Mouse (Mus musculus): ENCODE data around the gene Ascl2. TPM values are rescaled to one million over a fixed set of nuclear protein-coding genes. Genes with fewer than 3 reads are reported as not detected.
A peak's percentile ranks its signal among the peaks of the same experiment; 100 is the strongest.

Ascl2 gene
- 0.26 and 0.32 TPM in 2 replicates for polyA plus RNA-seq (2014; fragmentation: Nextera tagmentation; extraction: Ambion mirVana)

- H3K4me1 ChIP-seq (ENCODE audit: control insufficient read depth, insufficient read depth, low read length): peaks cover 7% of the 10 kb centered on the region
- no peaks in the 10 kb centered on the region for H3K36me3 ChIP-seq (ENCODE audit: control insufficient read depth, insufficient read depth, low read length)
- H3K4me2 ChIP-seq (ENCODE audit: low read length): peak within 1 kb of the TSS; percentile 79
- no peak within 1 kb of the TSS for H3K27ac ChIP-seq (ENCODE audit: low read depth, low read length)
- H3K27me3 ChIP-seq (replicated peaks; ENCODE audit: control insufficient read depth, insufficient read depth, low read length): peaks cover 57% of the 10 kb centered on the region
- peak within 1 kb of the TSS; percentile 40 for H3K4me3 ChIP-seq (ENCODE audit: low read depth, low read length)
- H3K9me3 ChIP-seq (replicated peaks; ENCODE audit: control insufficient read depth, low read length): no peaks in the 10 kb centered on the region
- under 1% methylated on average over 50 of the region's 51 CpGs for WGBS
- H3K9ac ChIP-seq (ENCODE audit: low read length): peak within 1 kb of the TSS; percentile 32
- DNase-seq (ENCODE audit: low spot score): peak; percentile 44
- 0 out of 2 replicates have a peak, but pooled peaks have one; percentile 33 for ATAC-seq
Observed at GRCm38 (mm10) chr7:142968809-142969511, at the start of gene Ascl2. Gene Ascl2, minus strand, starts transcription at chr7:142969264.

DNA sequence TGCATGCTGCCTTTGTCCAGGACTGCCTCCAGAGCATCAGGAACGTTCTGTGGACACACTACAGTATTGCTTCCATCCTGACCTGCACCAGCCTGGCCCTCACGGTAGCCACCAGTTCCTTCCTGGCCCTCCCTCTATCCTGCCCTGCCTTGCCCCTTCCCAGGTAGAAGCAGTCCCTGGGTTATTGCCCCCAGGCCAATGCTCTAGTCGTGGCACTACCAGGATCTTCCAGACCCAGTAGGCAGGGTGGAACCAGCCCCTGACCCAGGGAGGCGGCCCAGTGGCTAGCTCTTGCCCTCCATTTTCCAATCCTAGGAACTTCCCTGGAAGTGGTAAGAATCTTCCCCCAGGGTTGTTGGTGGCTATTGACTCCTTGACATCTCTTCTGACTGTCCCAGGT, 48.1 kb upstream of the Ascl2 start:
- no peak overlapping the region for H3K4me3 ChIP-seq (ENCODE audit: low read depth, low read length)
- peaks cover 11% of the 10 kb centered on the region for H3K4me1 ChIP-seq (ENCODE audit: control insufficient read depth, insufficient read depth, low read length)
- 78% methylated on average over 4 of the region's 4 CpGs for WGBS
- DNase-seq (ENCODE audit: low spot score): no peak
- no peak overlapping the region for H3K9ac ChIP-seq (ENCODE audit: low read length)
- no peak for ATAC-seq
- no peak overlapping the region for H3K27ac ChIP-seq (ENCODE audit: low read depth, low read length)
- no peaks in the 10 kb centered on the region for H3K27me3 ChIP-seq (replicated peaks; ENCODE audit: control insufficient read depth, insufficient read depth, low read length)
- no peak overlapping the region for H3K4me2 ChIP-seq (ENCODE audit: low read length)
- H3K9me3 ChIP-seq (replicated peaks; ENCODE audit: control insufficient read depth, low read length): no peaks in the 10 kb centered on the region
- H3K36me3 ChIP-seq (ENCODE audit: control insufficient read depth, insufficient read depth, low read length): no peaks in the 10 kb centered on the region

DNA sequence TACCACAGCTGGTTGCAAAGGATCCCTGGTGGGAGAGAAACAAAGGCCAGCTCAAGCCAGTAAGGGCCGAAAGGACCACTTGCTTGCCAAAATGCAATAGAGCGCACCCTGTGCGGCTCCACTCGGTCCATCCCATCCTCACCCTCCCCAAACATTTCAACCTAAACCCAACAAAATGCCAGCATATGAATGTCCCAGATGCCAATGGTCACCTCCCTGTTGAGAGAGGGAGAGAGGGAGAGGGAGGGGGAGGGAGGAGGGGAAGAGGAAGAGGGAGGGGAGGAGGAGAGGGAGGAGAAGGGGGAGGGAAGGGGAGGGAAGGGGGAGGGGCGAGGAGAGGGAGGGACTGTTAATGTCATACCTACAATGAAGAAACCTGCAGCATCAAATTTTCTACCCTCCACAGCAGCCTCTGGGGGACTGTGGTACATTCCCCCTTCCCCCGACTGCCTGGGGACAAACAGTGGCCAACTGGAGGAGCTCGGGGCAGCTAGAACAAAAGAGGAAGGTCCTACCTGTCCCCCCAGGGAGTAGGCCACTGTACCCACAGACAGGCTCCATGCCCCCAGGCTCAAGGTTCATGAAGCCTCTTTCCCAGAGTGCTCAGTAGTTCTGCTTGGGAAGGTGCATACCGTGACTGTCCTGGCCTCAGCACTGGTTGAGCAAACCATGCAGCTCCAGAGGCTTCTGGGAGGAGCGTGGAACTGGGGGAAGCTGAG, 47.5 kb upstream of the Ascl2 start:
- H3K9me3 ChIP-seq (replicated peaks; ENCODE audit: control insufficient read depth, low read length): no peaks in the 10 kb centered on the region
- 47% methylated on average over 8 of the region's 9 CpGs for WGBS
- H3K4me1 ChIP-seq (ENCODE audit: control insufficient read depth, insufficient read depth, low read length): peaks cover 12% of the 10 kb centered on the region
- H3K4me2 ChIP-seq (ENCODE audit: low read length): no peak overlapping the region
- ATAC-seq: peak; percentile 42
- H3K36me3 ChIP-seq (ENCODE audit: control insufficient read depth, insufficient read depth, low read length): no peaks in the 10 kb centered on the region
- H3K4me3 ChIP-seq (ENCODE audit: low read depth, low read length): no peak overlapping the region
- no peak for DNase-seq (ENCODE audit: low spot score)
- H3K27me3 ChIP-seq (replicated peaks; ENCODE audit: control insufficient read depth, insufficient read depth, low read length): no peaks in the 10 kb centered on the region
- 0 out of 2 replicates have a peak overlapping the region, but pooled peaks have one; percentile 39 for H3K27ac ChIP-seq (ENCODE audit: low read depth, low read length)
- no peak overlapping the region for H3K9ac ChIP-seq (ENCODE audit: low read length)

DNA sequence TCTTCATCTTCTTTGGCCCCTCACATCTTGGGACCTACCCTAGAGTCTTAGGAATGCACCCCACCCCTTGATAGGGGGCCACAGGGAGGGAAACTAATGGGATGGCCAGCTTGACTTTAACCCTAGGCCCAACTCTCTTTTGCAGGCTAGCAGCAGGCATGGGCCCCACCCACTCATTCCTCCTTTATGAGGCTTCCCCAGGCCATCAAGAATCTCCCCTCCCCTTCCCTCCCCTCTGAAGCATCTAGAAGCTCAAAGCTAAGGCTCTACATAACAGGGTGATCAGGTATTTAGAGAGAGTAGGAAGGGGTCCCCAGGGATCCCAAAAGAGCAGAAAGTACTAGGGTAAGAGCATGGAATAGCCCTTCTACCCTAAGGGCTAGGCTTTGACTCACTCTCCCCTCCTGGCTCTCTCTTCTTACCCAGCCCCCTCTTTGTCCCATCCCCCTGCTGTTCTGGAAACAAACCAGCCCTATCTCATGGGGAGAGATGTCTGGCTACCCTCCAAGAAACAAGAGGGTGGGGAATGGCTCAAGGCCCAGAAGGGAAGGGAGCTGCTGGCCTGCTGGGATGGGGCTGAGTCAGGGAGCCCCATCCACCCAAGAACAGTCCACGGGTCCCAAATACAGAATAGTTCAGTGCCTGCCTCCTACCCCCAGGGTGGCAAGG, 46.8 kb upstream of the Ascl2 start:
- ATAC-seq: peak; percentile 83
- H3K36me3 ChIP-seq (ENCODE audit: control insufficient read depth, insufficient read depth, low read length): no peaks in the 10 kb centered on the region
- DNase-seq (ENCODE audit: low spot score): peak; percentile 83
- no peak overlapping the region for H3K9ac ChIP-seq (ENCODE audit: low read length)
- no peaks in the 10 kb centered on the region for H3K27me3 ChIP-seq (replicated peaks; ENCODE audit: control insufficient read depth, insufficient read depth, low read length)
- H3K27ac ChIP-seq (ENCODE audit: low read depth, low read length): 0 out of 2 replicates have a peak overlapping the region, but pooled peaks have one; percentile 39
- no peak overlapping the region for H3K4me3 ChIP-seq (ENCODE audit: low read depth, low read length)
- WGBS: 5% methylated on average over 1 of the region's 1 CpGs
- no peak overlapping the region for H3K4me2 ChIP-seq (ENCODE audit: low read length)
- H3K4me1 ChIP-seq (ENCODE audit: control insufficient read depth, insufficient read depth, low read length): peaks cover 12% of the 10 kb centered on the region
- H3K9me3 ChIP-seq (replicated peaks; ENCODE audit: control insufficient read depth, low read length): no peaks in the 10 kb centered on the region

GRCm38 (mm10) chr7:143014862-143015659, 46.0 kb upstream of the Ascl2 start:
- H3K27me3 ChIP-seq (replicated peaks; ENCODE audit: control insufficient read depth, insufficient read depth, low read length): no peaks in the 10 kb centered on the region
- H3K4me3 ChIP-seq (ENCODE audit: low read depth, low read length): no peak overlapping the region
- H3K4me1 ChIP-seq (ENCODE audit: control insufficient read depth, insufficient read depth, low read length): peaks cover 12% of the 10 kb centered on the region
- H3K9me3 ChIP-seq (replicated peaks; ENCODE audit: control insufficient read depth, low read length): no peaks in the 10 kb centered on the region
- no peak overlapping the region for H3K27ac ChIP-seq (ENCODE audit: low read depth, low read length)
- ATAC-seq: no peak
- 84% methylated on average over 7 of the region's 7 CpGs for WGBS
- H3K4me2 ChIP-seq (ENCODE audit: low read length): no peak overlapping the region
- DNase-seq (ENCODE audit: low spot score): no peak
- no peak overlapping the region for H3K9ac ChIP-seq (ENCODE audit: low read length)
- no peaks in the 10 kb centered on the region for H3K36me3 ChIP-seq (ENCODE audit: control insufficient read depth, insufficient read depth, low read length)

- H3K36me3 ChIP-seq (ENCODE audit: control insufficient read depth, insufficient read depth, low read length): no peaks in the 10 kb centered on the region
- no peaks in the 10 kb centered on the region for H3K27me3 ChIP-seq (replicated peaks; ENCODE audit: control insufficient read depth, insufficient read depth, low read length)
- WGBS: 66% methylated on average over 8 of the region's 8 CpGs
- no peaks in the 10 kb centered on the region for H3K9me3 ChIP-seq (replicated peaks; ENCODE audit: control insufficient read depth, low read length)
- H3K4me2 ChIP-seq (ENCODE audit: low read length): no peak overlapping the region
- no peak overlapping the region for H3K27ac ChIP-seq (ENCODE audit: low read depth, low read length)
- peaks cover 14% of the 10 kb centered on the region for H3K4me1 ChIP-seq (ENCODE audit: control insufficient read depth, insufficient read depth, low read length)
- H3K4me3 ChIP-seq (ENCODE audit: low read depth, low read length): no peak overlapping the region
- DNase-seq (ENCODE audit: low spot score): no peak
- ATAC-seq: no peak
- H3K9ac ChIP-seq (ENCODE audit: low read length): no peak overlapping the region
Observed at GRCm38 (mm10) chr7:143013420-143014178, 44.5 kb upstream of the Ascl2 start.

GRCm38 (mm10) chr7:143012230-143012875, 43.3 kb upstream of the Ascl2 start:
- H3K4me1 ChIP-seq (ENCODE audit: control insufficient read depth, insufficient read depth, low read length): peaks cover 22% of the 10 kb centered on the region
- no peak overlapping the region for H3K4me3 ChIP-seq (ENCODE audit: low read depth, low read length)
- ATAC-seq: no peak
- 65% methylated on average over 5 of the region's 5 CpGs for WGBS
- H3K27me3 ChIP-seq (replicated peaks; ENCODE audit: control insufficient read depth, insufficient read depth, low read length): no peaks in the 10 kb centered on the region
- H3K4me2 ChIP-seq (ENCODE audit: low read length): no peak overlapping the region
- H3K9me3 ChIP-seq (replicated peaks; ENCODE audit: control insufficient read depth, low read length): no peaks in the 10 kb centered on the region
- no peak overlapping the region for H3K27ac ChIP-seq (ENCODE audit: low read depth, low read length)
- no peak overlapping the region for H3K9ac ChIP-seq (ENCODE audit: low read length)
- H3K36me3 ChIP-seq (ENCODE audit: control insufficient read depth, insufficient read depth, low read length): no peaks in the 10 kb centered on the region
- peak; percentile 42 for DNase-seq (ENCODE audit: low spot score)

All from forebrain, embryonic 14.5 days (tissue).